Mouse (Mus musculus) right cerebral cortex, adult 2 months (tissue): Measurements from ENCODE around the gene Aoah.

ENCODE experiments used
- DNase-seq, 2 experiments: peaks; one replicate each; pipeline ENCODE4 v3.0.0; 2021 to 2022; ENCODE audit warnings: low spot score in 2 of 2

Aoah gene

DNA sequence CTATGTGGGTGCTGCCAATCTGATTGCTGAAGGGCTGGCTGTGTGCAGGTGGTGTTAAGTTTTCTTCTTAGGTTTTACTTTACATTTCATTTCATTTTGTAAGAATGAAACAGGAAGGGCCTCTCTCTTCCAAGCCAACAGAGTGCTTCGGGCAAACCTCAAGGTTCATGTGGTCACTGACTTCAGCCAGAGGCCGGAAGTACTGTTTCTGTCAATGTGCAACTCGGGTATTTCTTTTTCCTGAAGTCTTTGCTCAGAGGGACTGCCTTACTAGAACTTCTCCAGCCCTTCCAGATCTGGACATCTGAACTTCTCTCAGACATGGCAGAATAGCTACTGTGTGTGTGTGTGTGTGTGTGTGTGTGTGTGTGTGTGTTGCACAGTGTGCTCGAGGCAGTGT, at the start of gene Aoah:
Gene Aoah (plus strand): TSS at position 213 of the 400 bp plus-strand sequence.
- DNase-seq, result no peak

DNA sequence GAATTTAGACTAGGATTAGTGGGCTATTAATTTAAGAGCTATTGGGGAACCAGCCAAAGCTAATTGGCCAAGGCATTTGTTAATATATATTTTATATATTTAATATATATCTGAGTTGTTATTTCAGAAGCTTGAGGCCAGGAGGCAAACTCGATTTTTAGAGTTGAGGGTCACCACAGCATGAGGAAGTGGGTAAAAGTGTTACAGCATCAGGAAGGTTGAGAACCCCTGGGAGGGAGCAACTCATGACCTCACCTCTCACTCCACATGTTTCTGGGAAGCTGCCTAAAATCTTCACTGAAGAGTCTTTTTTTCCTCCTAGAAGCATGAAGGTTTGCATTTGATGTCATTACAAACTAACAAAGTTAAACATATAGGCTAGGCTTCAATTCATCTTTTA, 39.1 kb upstream of the Aoah start:
- no peak for DNase-seq

DNA sequence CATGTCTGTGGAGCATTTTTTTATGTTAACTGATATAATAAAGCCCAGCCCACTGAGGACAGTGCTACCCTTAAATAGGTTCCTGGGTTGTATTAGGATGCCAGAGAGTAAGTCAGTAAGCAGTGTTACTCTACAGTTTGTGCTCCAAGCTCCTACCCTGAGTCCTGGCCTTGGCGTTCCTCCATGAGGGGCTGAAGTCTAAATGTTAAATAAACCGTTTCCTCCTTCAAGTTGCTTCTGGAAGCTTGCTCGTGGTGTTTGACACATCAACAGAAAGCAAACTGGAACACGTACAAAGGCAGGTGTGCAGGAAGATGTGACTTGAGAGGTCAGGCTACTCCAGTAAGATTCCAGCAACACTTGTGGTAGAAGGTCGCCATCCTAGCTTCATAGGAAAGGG, 10.3 kb upstream of the Aoah start:
- DNase-seq, result no peak

DNA sequence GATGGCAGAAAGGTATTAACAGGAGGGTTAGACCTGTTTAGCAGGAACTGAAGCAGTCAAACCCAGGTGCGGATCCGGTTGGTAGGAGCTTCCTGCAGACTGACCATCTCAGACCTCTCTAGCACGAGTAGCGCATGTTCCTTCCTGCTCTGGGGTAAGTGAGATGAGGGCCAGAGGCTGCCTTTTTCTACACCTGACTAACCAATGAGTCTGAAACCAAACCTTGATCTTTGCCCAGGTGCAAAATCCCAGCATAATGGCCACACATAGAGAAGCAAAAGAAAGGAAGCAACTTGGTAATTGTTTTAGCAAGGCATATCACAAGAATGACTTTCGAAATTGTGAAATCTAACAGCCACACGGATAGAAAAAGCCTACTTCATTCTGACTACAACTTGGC, 9.9 kb upstream of the Aoah start:
- no peak for DNase-seq

DNA sequence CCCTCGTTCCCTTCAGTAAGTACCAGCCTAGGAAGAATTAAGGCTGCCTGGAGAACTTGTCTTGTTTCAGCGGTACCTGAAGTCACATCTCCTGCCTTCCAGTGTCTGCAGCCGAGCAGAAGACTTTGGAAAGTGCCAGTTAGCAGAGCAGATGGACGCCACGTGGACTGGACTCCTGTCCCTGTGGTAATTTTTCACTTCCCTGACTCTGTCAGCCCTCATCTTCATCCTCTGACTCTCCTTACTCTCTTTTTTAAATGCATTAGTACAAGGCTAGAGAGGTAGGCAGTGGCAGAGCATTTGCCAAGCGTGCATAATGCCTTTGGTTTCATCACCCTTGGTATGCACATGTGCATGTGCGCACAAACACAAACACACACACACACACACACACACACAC, 8.0 kb upstream of the Aoah start:
- DNase-seq, result no peak

DNA sequence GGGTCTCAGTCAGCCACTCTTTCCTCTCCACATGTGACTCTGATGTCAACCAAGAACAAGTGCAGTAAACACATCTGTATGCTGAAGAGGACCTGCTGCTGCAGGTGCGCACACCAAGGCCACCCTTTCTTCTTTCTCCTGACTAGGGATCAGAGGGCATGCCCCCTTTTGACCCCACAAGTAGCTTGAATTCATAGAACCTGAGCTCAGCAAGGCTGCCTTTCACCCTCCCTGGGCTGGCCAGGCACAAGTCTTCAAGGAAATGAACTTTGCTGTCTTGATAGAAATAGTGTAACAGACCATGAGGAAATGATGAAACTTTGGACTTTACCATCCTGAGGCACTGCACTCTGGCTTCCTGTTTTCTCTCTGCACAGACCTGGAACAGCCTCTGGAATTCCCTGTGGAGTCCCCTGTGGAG, 7.1 kb upstream of the Aoah start:
- DNase-seq, result no peak

DNA sequence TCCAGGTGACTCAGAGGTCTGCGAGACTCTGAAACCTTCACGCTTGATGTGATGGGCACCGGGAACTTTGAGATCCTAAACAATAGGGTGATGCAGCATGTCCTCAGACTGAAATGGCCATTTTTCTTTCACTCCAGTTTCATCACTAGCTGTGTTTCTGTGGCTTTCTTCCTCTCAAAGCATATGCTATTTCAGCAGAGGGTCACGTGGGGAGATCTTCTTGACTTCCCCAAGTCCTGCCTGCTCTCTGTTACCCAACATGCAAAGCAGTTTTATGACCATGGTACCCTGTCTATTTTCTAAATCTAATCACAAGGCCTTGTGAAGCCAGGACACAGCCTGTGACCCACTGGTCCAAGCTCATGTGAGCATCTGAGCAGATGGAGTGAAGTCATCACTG, 6.0 kb upstream of the Aoah start:
- DNase-seq, result no peak

DNA sequence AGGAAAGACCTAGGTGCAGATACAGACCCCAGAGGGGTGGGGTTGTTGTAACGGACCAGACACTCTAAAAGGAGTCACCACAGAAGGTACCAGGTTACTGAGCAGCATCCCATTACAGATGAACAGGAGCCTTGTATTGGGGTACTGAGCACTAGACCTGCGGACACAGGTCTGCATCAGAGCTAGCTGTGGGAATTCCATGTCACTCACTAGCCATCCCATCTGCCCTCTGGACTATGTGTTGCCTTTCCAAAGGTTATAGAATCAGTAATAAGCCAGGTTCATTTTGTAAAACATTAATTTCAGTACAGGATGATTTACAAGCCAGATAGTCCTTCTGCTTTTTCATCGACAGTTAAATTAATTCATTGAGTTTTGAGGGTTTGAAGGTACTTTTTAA, 2.7 kb downstream of the Aoah start:
- DNase-seq, result no peak

DNA sequence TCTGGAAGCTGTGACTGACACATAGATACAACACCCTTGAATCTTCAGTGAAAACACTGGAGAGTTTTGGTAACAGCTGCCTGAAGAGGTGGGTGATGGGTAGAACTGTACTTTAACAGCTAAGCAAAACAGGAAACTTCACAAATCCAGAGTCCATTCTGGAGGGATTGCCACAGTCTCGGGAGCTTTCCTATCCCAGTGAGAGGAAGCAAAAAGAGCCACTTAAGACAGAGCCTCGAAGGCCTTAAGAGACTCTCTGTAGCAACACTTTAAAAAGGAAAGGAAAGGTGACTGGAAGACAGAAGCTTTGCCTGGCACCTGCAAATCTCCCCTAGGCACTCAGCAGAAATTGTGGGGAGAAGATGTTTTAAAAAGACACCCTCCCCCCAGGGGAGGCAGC, 4.6 kb downstream of the Aoah start:
- DNase-seq, result no peak

DNA sequence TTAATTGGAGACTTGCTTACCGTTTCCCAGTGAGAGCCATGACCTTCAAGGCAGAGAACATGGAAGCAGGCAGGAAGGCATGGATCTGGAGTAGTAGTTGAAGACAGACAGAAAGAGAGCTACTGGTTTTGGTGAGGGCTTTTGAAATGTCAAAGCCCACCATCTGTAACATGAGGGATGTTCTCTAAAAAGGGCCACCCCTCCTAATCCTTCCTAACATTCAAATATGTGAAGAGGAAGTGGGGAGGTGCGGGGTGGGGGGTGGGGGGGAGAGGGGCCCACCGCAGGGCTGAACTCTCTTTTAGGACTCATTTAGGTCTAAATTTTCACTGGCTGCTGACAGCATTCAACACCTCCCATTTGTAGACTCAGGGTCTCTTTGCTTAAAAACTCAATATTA, 5.9 kb downstream of the Aoah start:
- DNase-seq, result no peak

DNA sequence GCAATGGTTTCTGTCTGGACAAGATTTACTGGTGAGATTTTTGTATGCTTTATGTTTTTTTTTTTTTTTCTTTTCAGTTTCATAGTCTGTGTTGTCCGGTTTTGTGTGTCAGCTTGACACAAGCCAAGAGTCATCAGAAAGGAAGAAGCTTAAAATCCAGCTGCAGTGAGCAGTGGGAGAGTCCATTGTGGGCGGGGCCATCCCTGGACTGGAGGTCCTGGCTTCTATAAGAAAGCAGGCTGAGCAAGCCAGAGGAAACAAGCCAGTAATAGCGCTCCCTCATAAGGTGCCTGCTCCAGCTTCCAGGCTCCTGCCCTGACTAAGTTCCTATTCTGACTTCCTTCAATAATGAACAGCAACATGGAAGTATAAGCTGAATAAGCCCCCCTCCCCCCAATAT, 6.7 kb downstream of the Aoah start:
- DNase-seq, result no peak

DNA sequence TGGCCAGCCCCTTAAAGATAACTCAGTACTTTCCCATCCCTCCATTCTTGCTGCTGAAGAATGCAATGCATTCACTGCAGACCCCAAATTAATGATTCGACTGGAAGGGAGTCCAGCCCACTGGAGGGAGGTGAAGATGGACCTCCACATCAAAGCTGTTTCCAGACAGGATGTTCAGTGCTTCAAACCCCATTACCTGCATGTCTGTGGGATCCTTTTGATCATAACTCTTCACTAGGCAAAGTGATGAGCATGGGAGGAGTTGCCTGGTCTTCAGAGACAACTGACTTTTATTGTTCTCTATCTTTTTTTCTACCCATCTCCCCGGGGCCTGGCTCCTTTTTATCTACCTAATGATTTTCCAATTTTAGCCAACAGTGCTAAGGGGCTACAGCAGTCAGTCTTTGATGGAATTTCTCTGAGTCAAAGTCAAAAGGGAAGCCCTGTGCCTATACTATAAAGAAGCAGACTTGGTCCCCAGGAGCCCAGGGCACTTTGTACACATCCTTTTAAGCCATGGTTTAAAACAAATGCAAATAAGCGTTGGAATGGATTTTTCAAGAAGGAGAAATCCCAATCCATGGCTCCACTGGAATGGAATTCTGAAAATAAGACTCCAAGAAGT, 18.0 kb downstream of the Aoah start:
- no peak for DNase-seq

DNA sequence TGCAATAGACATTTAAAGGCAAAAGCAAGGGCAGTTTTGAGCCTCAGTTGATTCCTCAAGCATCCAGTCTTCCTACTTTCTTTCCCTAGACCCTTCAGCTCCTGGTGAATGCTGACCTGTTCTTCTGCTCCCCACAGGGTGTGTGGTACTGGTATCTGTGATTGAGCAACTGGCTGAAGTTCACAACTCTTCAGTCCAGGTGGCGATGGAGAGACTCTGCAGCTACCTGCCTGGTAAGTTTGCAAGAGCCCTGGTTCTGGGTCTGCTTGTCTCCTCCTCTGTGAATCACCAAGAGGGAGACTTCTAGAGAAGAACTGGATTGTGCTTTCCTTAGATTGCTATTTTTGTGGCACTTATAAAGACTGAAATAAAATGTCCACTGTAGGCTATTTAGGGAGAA, 22.5 kb downstream of the Aoah start:
- no peak for DNase-seq

DNA sequence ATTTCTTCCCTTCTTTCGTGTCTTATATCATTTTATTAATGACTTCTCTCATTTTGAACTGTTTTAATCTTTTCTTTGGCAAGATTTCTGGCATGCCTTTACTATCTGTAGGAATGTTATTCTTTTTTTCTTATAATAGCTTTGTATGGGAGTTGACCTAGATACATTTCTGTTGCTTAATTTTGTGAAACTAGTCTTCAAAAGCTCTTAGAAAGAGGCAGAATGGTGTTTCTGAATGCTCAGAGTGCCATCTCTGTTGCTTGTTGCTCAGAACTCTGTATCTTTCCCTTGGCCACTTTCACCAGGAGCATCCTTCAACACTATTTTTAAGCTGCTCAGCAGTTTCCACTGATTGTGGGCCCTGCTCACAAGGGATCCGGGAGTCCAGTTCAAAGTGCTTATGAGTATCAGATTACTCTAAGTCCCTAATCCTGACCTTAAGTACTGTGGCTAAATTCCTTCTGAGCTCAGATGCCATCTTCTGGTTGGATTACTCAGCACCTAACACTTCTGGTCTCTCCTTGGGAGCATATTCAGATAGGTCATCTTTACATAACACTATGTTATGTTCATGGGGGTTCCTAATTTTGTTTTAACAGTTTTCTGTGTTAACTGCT, 26.9 kb downstream of the Aoah start:
- DNase-seq, result peak in 1 of 2 experiments; percentile 8

DNA sequence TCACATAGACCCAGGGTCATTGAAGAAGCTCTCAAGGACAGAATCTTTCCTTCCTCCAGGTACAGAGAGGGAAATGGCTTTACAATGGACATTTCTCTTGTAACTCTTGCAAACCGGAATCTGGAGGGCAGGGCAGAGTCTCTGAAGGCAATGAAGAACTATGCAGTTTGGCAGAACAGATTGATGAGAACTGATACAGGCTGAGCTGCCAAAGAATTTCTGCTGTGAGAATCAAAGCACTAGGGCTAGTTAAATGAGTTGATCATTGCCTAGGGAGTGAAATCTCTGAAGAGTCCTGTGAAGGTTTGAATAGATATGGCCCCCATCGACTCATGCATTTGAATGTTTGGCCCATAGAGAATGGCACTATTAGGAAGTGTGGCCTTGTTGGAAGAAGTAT, 34.8 kb downstream of the Aoah start:
- DNase-seq, result no peak

DNA sequence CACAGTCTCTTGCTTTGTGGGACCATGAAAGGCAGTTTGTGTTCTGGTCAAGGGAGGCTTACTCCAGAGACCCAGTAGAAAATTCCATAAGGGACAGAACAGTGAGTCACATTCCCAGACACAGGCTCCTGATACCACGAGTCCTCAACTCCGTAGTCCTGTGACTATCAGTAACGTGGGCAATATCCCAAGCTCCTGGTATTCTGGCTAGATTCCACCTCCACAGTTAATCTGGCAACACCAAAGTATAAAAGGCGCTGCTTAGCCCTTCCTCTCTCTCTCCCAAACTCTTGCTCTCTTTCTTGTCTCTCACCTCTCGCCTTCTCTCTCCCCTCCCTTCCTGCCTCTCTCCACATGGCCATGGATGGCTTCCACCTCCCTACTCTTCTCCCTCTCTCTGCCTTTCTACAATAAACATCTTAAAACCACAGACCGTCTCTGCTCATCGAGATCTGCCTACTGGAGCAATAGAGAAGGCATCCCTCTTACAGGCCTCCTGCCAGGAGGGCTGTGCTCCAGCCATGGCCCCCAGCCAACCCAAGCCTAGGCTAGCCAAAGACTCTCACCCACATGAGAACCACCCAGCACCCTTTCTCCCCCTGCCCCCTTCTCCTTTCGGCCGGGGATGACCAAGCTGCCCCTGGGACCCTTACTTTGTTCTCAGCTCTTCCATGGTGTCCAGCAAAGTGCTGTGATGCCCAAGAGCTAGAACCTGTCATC, 35.4 kb downstream of the Aoah start:
- no peak for DNase-seq

DNA sequence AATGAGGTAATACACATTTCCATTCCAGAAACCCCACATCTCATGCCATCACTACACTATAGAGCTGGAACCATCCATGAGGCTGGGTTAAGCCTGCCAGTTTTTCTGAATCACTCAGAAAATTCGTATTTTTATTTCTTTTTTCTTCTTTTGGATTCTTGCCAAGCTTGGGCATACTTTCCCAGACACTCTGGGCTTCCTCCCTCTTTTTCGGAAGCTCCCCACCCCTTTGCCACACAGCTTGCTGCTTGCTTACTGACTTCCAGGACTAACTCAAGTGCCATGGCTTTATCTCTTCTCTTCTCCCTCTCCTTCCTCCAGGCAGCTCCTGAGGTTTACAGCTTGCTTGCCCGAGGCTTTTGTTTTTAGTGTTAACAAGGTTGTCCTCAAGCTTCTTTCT, 62.0 kb downstream of the Aoah start:
- peak; percentile 2 to 5 for DNase-seq

DNA sequence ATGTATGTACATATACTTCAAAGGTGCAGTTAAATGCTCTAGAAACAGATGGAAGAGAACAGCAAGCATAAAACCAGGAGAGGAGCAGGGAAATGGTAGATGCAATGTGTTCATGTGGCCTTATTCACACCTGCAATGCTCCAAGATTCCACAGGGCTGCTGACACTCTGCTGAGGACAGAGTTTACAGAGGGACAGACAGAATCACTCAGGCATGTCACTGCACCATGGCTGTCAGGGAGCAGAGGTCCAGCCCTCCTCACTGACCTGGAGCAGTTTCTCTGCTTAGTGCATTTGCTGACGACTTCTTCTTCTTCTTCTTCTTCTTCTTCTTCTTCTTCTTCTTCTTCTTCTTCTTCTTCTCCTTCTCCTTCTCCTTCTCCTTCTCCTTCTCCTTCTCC, 105.5 kb downstream of the Aoah start:
- no peak for DNase-seq

DNA sequence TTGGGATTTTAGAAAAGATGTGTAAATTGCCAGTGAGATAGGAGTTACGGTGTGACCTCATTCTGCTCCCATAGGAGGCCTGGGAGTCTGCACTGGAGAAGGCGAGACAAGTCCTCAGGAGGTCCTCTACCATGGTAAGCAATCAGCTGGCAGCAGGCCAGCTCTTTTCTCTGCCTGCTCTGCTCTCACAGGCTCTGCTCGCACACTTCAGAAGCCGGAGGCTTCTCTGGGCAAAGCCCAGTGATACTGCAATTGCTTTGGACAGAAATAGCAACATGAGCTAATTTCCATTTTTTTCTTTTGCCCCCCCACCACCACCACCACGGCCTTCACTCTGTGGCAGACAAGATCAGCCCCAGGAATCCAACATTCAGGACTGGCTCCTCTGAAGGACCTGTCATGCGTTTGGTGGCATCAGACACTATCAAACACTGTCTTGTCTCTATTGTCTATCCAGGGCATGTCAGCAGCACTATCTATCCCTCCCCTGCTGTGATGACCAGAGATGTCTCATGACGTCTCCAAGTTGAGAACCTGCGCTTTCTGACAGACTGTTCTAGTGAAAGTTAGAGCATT, 106.6 kb downstream of the Aoah start:
- peak in 1 of 2 experiments; percentile 15 for DNase-seq

DNA sequence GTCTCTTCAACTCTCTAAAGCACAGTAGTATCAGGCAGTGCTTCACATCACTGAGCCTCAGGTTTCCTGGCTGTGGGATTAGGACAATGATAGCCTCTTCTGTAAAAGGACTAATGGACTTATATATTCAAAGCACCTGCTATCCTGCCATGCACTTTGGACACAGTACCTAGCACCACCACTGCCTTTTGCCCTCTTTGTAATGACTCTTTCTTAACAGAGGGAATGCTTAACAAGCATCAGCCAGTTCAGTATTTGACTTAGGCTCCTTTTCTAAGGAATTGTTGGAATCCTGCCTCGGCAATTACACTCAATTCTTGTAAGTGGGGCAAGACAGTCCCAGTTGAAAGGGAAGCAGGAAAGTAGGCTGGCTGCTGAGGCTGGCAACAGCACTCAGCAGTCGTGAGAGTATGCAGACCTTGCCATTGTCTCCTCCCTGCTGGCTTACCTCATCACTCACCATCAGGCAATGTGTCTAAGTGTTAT, 107.1 kb downstream of the Aoah start:
- peak in 1 of 2 experiments; percentile 17 for DNase-seq

DNA sequence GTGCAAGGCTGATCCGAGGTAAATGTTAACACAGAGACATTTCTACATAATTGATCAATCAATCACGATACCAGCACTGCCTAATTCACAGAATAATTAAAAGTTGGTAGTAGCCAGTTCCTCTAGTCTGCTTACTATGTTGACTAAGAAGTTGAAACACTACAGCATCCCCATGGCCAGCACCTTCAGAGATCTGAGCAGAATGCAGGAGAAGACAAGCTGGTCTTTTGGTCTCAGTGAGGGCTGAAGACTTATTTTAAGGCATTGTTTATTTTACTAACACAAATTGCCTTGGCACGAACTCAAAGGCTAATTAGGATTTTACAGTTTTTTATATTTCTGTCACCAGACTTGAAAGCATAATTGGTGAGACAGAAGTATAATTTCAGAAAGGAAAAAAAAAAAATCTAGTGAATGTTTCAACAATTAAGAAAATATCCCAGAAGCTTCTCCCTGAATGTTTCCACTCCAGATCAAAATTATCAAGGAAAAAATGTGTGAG, 107.8 kb downstream of the Aoah start:
- no peak for DNase-seq

DNA sequence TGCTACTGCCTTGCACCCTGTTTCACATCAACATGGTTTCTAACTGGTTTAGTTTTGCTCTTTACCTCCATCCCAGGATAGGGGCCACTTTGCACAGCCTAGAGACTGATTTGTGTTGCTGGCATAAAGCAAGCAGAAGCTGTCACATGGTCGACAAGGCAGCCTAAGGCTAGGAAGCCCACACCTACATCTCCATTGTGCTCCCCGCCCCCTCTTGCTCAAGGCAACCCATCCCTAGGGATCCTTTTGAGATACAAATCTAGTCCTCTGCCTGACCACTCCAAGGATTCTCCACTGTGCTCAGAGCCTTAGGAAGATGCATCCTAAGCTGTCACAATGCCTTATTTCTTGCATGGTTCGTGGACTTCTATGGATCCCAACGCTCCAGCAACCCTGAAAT, 110.2 kb downstream of the Aoah start:
- no peak for DNase-seq

DNA sequence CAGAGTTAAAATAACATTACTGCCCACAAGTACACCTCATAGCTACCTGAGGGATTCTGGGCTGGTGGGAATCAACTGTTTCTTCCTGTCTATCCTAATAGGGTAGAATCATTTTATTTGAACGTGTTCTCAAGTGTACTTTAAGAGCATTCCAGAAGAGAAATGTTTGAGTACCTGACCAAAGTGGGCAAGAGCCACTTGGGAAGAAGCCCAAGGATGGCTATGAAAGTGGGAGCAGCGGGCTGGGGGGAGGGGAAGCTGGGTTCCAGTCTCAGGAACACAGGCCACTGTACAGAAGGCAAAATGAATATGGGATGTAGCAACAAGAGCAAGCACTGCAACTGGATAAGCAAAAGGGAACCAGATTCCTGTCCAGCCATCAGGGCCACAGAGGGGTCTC, 111.3 kb downstream of the Aoah start:
- no peak for DNase-seq
